Mouse (Mus musculus) E14TG2a.4 (cell line): Measurements from ENCODE around the gene Prkaa2.

Experiments
- H3K27me3 ChIP-seq: 2 replicates; pipeline ENCODE4 v1.6.1; 2014; ENCODE audit warnings: low read length, control low read depth; ENCODE audit not compliant: insufficient read depth
- H3K36me3 ChIP-seq: 2 replicates; pipeline ENCODE4 v1.6.1; 2014; ENCODE audit warnings: low read length, control low read depth; ENCODE audit not compliant: insufficient read depth
- H3K4me1 ChIP-seq: replicated peaks from 2 replicates; pipeline ENCODE4 v1.6.1; 2014; ENCODE audit warnings: low read depth, low read length, control low read depth
- H3K4me3 ChIP-seq: replicated peaks from 2 replicates; pipeline ENCODE4 v1.5.1; 2014; ENCODE audit warnings: mild to moderate bottlenecking, low read length
- H3K9me3 ChIP-seq: 2 replicates; pipeline ENCODE4 v1.6.1; 2014; ENCODE audit warnings: low read length, control low read depth
- CTCF ChIP-seq: conservative IDR thresholded peaks from 2 replicates; pipeline ENCODE4 v1.5.1; 2014; ENCODE audit warnings: low read length
- NANOG ChIP-seq: IDR thresholded peaks from 2 replicates; pipeline ENCODE4 v1.6.1; 2014; ENCODE audit warnings: borderline replicate concordance, low read length, mixed read lengths
- POU5F1 ChIP-seq: IDR thresholded peaks from 2 replicates; pipeline ENCODE4 v1.6.1; 2014; ENCODE audit warnings: low read length, borderline replicate concordance

Prkaa2 gene

DNA sequence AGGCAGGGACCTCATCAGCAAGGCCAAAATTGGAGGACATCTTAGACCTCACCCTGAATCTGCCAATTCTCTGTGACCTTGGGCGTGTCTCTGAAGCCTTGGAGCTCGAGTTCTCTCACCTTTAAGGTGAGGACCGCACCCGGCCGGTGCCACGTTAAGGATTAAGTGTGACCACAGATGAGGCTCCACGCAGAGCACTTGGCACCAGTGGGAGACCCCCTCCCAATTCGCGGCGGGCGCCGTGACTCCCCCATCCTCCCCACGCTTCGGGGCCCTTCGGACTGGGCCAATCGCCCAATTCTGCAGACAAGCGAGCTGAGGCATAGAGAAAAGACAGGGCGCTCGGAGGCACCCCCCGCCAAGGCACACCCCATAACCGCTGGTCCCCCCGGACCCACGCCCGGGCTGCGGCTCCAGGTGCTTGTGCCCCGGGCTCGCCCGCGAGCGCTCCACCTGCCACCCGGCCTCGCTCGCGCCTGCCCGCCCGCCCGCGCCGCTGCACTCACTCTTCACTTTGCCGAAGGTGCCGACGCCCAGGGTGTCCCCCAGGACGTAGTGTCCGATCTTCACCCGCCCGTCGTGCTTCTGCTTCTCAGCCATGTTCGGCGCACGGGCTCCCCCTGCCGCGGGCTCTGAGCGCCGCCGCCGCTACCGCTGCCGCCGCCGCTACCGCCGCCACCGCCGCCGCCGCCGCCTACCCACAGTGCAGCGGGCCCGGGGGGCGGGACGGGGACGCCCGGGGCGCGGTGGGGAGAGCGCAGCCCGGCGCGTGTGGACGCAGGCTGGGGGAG is at the start of gene Prkaa2:
Gene Prkaa2 (minus strand): TSS at position 692 of the 791 bp plus-strand sequence.
- Histone ChIP-seq H3K27me3 (peaks cover 24% of the 10 kb centered on the region), H3K36me3 (no peaks in the 10 kb centered on the region), H3K4me3 (peak within 1 kb of the TSS; percentile 87), H3K9me3 (no peaks in the 10 kb centered on the region), H3K4me1 (peaks cover 35% of the 10 kb centered on the region)
- TF ChIP-seq NANOG (no peak), POU5F1 (no peak), CTCF (no peak)

- H3K36me3 ChIP-seq = 0 out of 2 replicates have a peak, but pooled peaks cover 4% of the 10 kb centered on the region
- peaks cover 63% of the 10 kb centered on the region for H3K4me1 ChIP-seq
- 0 out of 2 replicates have a peak, but pooled peaks cover 9% of the 10 kb centered on the region for H3K27me3 ChIP-seq
- TF ChIP-seq CTCF (no peak), POU5F1 (no peak), NANOG (no peak)
- peak overlapping the region; percentile 6; the same call in 1 of the 2 replicates for H3K4me3 ChIP-seq
- no peaks in the 10 kb centered on the region for H3K9me3 ChIP-seq
Observed at GRCm38 (mm10) chr4:105159531-105159870, 49.8 kb upstream of the Prkaa2 start.

- Histone ChIP-seq H3K4me3 (peak overlapping the region; percentile 89), H3K4me1 (peaks cover 60% of the 10 kb centered on the region), H3K27me3 (0 out of 2 replicates have a peak, but pooled peaks cover 9% of the 10 kb centered on the region), H3K36me3 (0 out of 2 replicates have a peak, but pooled peaks cover 4% of the 10 kb centered on the region), H3K9me3 (no peaks in the 10 kb centered on the region)
- TF ChIP-seq NANOG (no peak; the same call in 1 of the 2 replicates), POU5F1 (peak; percentile 49; the same call in 1 of the 2 replicates)
Observed at GRCm38 (mm10) chr4:105158651-105159530, 49.2 kb upstream of the Prkaa2 start.

- H3K36me3 ChIP-seq = 0 out of 2 replicates have a peak, but pooled peaks cover 4% of the 10 kb centered on the region
- H3K4me3 ChIP-seq = peak overlapping the region; percentile 89
- no peak for TF ChIP-seq CTCF
- TF ChIP-seq POU5F1 = no peak
- no peak for TF ChIP-seq NANOG
- H3K27me3 ChIP-seq = 0 out of 2 replicates have a peak, but pooled peaks cover 9% of the 10 kb centered on the region
- H3K9me3 ChIP-seq = no peaks in the 10 kb centered on the region
- peaks cover 53% of the 10 kb centered on the region for H3K4me1 ChIP-seq
Observed at GRCm38 (mm10) chr4:105158169-105158555, 48.5 kb upstream of the Prkaa2 start.

DNA sequence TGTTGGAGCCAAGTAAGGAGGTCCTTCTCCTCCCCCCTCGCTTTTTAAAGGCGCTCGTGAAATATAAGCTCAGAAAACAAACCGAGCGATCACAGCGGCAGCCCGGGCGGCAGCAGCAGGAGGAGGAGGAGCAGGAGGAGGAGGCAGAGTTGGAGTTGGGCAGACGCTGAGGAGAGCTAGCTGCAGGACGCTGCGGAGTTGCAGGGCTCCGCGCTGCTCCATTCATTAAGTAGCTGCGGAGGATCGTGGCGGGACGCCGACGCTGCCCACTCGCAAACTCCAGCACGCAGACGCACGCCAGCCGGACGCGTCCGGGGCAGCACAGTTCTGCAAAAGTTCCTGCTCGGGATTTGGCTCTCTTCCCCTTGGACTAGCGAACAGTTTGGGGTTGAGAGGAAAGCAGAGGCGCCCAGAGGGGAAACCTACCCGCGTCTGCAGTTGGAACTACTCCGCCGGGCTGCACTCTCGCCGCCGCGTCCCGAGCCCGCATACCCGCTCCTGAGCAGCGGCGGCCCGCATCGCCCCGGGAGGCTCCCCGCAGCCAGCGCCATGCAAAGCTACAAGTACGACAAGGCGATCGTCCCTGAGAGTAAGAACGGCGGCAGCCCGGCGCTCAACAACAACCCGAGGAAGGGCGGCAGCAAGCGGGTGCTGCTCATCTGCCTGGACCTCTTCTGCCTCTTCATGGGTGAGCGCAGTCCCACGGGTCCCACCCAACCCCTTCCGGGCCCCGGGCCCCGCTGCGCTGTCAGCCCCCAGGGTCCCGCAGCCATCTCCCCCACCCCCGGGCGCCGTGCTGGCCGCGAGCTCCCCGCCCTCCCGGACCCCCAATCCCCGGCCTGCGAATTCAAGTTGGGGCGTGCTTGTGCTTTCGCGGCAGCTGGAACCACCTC is 47.8 kb upstream of the Prkaa2 start, which contains the start of gene Plpp3:
Gene Plpp3 (plus strand): TSS at position 72 of the 893 bp plus-strand sequence.
- H3K4me3 ChIP-seq = peak within 1 kb of the TSS; percentile 89
- H3K36me3 ChIP-seq = 0 out of 2 replicates have a peak, but pooled peaks cover 4% of the 10 kb centered on the region
- no peak for TF ChIP-seq NANOG
- no peak for TF ChIP-seq CTCF
- TF ChIP-seq POU5F1 = no peak
- peaks cover 47% of the 10 kb centered on the region for H3K4me1 ChIP-seq
- no peaks in the 10 kb centered on the region for H3K9me3 ChIP-seq
- 0 out of 2 replicates have a peak, but pooled peaks cover 9% of the 10 kb centered on the region for H3K27me3 ChIP-seq

GRCm38 (mm10) chr4:105156955-105157275 is 47.2 kb upstream of the Prkaa2 start:
- Histone ChIP-seq H3K9me3 (no peaks in the 10 kb centered on the region), H3K36me3 (0 out of 2 replicates have a peak, but pooled peaks cover 4% of the 10 kb centered on the region), H3K27me3 (0 out of 2 replicates have a peak, but pooled peaks cover 9% of the 10 kb centered on the region), H3K4me1 (peaks cover 49% of the 10 kb centered on the region), H3K4me3 (peak overlapping the region; percentile 89)
- TF ChIP-seq NANOG (no peak), CTCF (peak; percentile 12; the same call in 1 of the 2 replicates), POU5F1 (no peak)

GRCm38 (mm10) chr4:105156281-105156680 is 46.6 kb upstream of the Prkaa2 start:
- Histone ChIP-seq H3K4me3 (no peak overlapping the region), H3K27me3 (0 out of 2 replicates have a peak, but pooled peaks cover 9% of the 10 kb centered on the region), H3K4me1 (peaks cover 43% of the 10 kb centered on the region), H3K9me3 (no peaks in the 10 kb centered on the region), H3K36me3 (0 out of 2 replicates have a peak, but pooled peaks cover 4% of the 10 kb centered on the region)
- no peak for TF ChIP-seq CTCF
- TF ChIP-seq NANOG = no peak
- TF ChIP-seq POU5F1 = no peak
